Mouse (Mus musculus): ENCODE data around the gene Vill.

GRCm38 (mm10) chr9:119008871-119009270 is 43.7 kb upstream of the Vill start:
- TF ChIP-seq TAL1 (IDR thresholded peaks at IDR 0.05; ENCODE audit: low read length) (no peak), GATA1 (IDR thresholded peaks at IDR 0.05; ENCODE audit: low read length) (no peak)

All from erythroblast, embryonic 14.5 days (primary cell).